Mouse (Mus musculus) Muller cell, postnatal 12 days (primary cell): ENCODE results near the gene Dnase1l1.

Experiments
- DNase-seq: peaks from one replicate; pipeline ENCODE4 v3.0.0-alpha.2; 2015; ENCODE audit errors: inconsistent ontology term

The Dnase1l1 gene

DNA sequence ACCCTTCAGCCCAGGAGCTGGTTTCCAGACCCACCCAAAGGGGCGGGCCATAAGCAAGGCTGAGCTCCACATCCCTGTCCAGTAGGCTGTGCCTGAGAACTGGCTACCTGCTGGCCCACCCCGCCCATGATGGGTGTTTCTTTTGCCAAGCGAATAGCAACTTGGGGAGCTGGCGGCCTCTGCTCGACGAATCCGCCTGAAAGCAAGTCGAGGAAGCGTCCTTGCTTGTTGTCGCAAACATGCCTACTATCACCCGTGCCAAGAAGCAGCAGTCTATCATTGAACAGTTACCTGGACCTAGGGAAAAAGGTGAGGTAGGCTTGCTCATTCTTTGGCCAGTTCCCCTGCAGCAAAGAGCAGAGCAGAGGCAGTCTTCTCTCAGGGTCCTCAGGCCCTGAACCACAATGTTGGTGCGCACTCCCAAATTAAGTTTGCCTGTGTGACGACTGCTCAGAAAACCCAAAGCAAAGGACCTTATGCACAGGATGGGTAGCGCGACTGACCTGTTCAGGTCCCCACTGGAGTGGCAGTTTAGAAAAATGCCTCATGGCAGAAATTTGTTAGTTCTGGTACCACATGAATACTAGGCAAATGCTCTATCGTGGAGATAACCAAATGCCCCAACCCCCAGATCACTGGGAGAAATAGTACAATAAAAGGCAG is at the start of gene Dnase1l1, which contains the start of gene Taz:
Gene Dnase1l1 (minus strand): TSS at position 606 of the 663 bp plus-strand sequence.
Gene Taz (plus strand): TSS at position 181 of the 663 bp plus-strand sequence.
- DNase-seq, result peak; percentile 89

DNA sequence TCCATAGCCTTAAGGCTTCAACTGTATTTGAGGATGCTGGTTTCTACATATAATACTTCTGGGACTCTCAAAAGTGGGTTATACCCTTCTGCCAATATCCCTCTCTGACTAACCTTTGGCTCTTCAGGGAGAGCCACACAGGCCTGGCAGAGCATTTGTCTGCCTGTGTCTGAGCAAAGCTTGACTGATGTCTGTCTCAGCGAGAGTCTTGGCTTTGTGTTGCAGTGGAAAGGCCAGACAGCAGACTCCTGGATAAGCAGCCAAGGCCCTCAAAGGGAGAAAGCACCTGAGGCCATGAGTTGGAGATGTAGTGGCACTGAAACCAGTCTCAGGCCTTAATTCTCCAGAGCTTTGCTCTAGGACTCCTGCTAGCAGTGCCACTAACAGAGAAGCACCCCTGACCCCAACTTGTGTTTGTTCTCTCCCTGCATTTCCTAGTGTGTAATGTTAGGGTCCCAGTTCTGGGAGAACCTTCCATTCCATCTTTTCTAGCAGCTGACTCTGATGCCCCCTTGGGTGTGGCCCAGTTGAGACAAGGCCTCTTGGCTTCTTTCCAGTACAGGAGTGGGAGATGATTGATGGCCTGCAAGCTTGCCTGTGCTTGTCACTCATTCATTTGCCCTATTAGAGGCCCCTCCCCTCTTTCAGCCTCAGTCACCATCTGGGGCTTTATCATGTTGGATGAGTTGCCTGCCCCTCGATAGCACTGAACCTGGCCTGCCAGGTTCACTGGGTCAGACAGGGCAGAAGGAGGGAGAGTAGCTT is 48.2 kb upstream of the Dnase1l1 start:
- no peak for DNase-seq

DNA sequence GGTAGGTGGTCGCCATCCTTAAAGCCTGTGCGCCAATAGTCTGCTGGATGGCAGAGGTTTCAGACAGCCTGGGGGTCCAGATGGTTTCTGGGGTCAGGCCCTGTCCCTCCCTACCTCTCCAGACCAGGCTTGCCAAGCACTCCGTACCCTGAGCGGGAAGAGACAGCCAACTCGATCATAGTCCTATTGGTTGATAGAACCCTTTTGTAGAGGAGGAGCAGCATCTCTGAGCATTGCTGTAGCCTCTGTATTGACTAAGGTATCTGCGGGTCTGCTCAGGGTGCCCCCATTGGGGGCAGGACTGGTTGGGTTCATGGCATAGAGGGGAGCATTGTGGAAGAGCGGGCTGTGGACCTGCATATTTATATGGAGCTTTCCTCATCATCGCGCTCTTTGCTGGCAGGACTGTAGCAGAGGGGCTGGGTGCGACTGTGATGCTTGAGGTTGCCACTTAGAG is 47.1 kb upstream of the Dnase1l1 start:
- DNase-seq, result no peak

DNA sequence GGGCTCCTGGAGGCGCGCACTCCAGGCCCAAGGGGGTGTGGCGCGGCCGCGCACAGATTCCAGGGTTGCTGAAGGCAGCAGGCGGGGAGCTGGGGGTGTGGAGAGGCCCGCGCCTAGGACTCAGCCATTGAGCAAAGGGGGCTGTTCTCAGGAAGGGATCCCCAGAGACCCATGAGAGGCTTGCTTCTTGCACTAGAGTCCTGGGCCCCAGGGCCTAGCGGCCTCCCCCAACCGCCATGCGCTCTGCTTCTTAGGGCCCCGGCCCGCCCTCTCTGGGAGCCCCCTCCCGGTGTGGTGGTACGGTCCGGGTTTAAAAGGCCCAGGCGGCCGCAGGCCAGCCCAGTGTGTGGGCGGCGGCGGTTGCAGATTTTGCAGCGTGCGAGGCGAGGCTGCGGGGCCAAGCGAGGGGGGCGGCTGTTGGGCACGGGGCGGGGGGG is 46.6 kb upstream of the Dnase1l1 start, which contains the start of gene Plxna3:
Gene Plxna3 (plus strand): TSS at position 342 of the 437 bp plus-strand sequence.
- peak; percentile 85 for DNase-seq

DNA sequence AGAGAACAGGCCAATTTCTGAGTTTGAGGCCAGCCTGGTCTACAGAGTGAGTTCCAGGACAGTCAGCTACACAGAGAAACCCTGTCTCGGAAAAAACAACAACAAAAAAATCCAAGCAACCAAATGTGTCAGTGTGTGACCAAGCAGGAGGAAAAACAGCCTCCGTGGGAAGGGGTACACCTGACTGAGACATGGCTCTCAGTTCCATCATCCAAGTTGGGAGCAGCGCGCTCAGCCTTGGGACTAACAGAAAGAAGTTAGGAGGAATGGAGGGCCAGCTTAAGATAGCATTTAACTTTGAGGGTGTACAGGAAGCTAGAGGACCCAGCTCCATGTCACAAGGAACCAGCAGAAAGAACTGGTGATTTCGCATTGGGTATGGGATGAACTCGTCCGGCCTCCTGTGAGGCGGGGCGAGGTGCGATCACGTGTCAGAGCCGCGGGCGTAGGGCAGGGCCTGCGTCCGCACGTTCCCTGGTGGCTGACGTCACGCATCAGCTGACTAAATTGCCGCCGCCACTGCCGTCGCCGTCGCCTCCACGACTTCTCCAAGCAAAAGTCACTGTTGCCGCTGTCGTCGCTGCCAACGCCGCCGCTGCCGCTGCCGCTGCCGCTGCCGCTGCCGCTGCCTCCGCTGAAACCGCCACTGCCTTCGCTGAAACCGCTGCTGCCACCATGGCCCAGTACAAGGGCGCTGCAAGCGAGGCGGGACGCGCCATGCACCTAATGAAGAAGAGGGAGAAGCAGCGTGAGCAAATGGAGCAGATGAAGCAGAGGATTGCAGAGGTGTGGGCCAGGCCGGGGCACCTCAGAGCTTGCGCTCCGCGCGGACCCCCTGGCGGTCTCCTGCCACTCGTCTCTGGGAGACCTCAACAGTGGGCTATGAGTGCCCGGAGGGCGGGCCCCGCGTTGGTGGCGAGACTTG is 30.7 kb upstream of the Dnase1l1 start, which contains the start of gene Fam50a:
Gene Fam50a (plus strand): TSS at position 494 of the 925 bp plus-strand sequence.
- peak; percentile 83 for DNase-seq

DNA sequence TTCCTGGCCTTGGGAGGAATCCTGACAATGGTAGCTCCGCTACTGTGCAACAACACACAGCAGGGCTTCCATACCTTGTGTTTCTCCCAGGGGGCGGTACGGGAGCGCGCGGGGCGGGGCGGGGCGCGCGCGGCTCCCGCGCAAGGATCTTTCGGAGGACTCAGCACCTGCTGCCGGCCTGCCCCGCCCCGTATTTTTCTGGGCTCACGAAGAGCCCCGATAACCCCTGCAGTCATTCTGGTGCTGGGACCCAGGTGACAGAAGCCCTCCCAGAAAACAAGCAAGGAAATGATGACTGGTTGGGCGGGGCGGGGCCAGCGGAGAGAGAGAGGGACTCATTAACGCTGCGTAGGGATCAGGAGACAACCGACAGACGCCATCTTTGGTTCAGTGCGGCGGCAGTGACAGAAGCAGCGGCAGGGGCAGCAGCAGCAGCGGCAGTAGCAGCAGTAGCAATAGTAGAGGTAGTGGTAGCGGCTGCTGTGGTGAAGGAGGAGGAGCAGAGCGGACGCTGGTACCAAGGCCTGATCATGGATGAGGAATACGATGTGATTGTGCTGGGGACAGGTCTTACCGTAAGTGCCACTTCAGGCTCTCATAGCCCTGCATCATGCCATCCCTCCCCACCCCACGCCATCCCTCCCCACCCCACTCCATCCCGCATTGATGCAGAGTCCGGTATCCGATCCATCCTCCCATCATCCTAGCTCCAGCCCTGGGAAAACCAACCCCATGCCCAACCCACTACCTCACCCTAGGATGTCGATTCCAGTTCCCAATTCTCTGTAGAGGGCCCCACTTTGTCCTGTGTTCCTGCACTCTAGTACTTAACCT is 22.9 kb upstream of the Dnase1l1 start, which contains the start of gene Gdi1:
Gene Gdi1 (plus strand): TSS at position 132 of the 834 bp plus-strand sequence.
- DNase-seq, result peak; percentile 92

DNA sequence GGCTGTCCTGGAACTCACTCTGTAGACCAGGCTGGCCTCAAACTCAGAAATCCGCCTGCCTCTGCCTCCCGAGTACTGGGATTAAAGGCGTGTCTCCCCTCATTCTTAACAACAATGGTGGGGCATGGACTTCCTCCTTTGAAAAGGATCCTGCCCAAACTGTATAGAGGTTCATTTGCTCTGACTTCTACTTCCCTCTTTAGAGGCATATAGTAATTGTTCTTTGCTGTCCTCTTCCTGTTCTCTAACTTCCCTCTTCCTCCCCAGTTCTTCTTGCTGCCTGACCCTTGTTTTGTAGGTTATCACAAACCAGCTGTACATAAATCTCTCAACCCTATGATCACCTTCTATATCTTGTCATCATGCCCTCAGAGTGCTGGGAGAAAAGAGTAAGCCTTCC is 17.6 kb upstream of the Dnase1l1 start:
- DNase-seq, result no peak

DNA sequence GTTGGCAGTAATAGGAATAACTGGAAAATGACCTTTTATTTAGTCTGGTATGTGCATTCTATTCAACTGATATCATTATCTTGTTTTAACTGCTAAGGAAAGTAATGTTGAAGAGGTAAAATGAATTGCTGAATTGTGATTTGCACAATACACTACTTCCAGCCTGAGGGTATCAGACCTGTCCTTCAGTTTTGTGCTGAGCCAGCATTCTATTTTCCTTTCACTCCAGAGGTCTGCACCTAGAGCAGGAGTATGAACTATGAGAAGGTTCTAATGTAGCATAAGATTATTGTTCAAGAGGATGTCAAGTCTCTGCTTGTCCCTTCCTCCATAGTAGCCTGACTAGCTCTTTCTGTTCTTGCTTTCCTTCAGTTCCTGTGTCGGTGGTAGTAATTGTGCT is 16.2 kb upstream of the Dnase1l1 start:
- DNase-seq, result no peak

DNA sequence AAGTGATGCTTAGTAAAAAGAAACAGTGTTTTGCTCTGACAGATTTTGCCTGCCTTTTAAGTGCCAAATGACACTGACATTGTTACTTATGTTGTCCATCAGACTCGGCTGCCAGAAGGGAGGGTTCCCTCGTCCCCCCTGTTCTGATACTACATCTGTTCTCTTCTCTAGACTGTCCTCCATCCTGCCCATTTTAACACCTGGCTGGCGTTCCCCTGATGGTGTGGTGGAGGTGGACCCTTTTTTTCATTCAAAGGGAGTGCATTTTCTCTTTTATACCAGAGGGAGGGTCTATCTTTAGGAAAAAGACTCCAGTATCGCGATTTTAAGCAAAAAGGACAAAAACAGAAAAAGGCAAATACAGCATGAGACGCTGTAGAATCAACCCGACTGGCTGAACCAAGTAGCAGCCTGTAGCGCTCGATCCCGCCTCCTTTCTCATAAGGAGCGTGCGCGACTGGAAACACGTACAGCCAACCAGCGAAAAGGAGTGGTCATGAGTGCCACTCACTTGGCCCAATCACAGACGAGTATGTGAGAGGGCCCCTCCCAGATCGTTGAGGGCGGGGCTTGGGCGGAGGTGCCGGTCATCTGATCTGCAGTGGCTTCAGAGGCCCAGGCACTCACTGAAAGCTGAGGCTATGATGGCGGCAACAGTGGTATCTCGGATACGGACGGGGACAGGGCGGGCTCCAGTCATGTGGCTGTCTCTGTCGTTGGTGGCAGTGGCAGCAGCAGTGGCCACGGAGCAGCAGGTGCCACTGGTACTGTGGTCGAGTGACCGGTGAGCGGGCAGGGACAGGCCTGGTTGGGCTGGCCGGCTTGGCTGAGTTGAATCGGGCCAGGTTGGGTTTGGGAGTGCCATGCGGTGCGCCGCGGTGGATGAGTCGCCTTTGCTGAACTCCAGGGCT is 14.7 kb upstream of the Dnase1l1 start, which contains the start of gene Atp6ap1:
Gene Atp6ap1 (plus strand): TSS at position 560 of the 911 bp plus-strand sequence.
- peak; percentile 95 for DNase-seq

DNA sequence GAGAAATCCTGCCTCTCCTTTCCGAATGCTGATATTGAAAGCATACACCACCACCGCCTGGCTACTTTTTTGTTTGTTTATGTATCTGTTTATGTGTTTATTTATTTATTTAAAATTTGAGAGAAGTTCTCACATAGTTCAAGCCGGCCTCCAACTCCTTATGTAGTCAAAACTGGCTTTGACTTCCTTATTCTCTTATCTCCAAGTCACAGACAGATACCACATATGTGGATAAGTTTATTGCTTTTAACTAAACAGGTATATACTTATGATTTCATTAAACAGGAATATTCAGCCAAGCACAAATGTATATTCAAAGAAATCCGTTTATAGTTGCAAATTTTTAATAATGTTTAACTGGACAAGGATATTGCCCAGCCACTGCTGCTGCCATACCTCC is 11.3 kb upstream of the Dnase1l1 start:
- DNase-seq, result no peak

DNA sequence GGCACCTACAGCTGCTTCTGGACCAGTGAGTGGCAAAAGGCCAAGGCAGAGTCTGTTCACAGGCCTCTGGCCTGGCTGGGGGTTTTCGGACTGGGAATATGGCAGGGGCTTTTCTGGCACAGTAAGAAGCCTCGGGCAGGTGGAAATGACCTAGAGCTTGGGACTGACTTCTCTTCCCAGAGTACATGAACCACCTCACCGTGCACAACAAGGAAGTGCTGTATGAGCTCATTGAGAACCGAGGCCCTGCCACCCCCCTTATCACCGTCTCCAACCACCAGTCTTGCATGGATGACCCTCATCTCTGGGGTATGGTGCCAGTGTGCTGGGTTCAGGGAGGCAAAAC is 928 bp upstream of the Dnase1l1 start:
- no peak for DNase-seq

DNA sequence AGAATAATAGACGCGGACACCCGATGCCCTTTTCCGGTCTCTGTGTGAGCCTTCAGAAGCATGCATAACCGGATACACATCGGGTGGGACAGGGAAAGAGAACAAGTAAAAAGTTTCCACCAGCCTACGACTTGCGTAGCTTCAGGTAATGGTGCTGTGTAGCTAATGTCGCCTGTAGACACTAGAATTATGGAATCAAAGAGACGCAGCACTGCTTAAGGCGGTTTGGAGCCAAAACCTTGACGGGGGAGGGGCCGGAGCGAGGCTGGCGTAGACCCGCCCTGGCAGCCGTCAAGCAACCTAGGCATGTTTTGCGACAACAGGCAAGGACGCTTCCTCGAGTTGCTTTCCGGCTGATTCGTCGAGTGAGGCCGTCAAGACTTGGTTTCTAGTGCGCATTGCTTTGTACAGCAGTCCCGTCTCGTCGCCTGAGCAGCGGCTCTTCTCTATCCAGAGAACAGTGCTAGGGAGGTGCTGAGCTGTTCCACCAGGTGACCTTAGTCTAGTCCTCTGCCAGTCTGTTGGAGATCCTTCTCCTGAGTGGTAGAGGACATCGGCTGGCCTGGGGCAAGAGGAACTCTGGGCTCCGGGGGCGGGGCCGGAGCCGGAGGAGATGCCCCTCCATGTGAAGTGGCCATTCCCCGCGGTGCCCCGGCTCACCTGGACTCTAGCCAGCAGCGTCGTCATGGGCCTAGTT is 406 bp upstream of the Dnase1l1 start:
- peak; percentile 87 for DNase-seq

DNA sequence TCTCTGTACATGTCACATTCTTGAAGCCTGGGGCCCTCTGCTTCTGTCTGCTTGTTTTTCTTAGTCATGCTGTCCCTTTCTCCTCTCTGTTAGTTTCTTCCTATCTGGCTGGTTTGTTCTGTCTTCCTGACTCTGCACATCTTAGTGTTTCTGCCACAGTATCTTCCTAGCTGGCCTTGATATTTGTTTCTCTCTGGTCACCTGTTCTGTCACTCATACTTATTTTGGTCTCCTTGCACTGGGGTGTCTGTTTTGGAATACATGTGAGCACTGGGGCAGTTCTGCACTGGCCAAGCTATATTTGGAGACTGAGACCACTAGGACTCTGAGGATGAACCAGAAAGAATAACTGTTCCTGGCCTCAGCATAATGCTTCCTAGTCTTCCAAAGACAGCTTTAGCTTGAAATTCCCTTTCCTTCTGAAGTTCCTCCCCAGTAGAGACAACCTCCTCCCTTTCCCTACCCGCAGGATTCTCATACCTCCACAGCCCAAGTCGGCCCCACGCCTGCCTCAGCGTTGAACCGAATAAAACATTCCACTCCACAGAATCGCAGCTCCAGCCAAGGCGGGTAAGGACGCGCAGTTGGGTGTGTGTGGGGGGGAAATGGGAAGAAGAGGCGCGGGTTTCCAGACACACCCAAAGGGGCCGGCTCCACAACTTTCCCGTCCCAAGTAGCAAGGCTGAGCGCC is 951 bp downstream of the Dnase1l1 start:
- no peak for DNase-seq

DNA sequence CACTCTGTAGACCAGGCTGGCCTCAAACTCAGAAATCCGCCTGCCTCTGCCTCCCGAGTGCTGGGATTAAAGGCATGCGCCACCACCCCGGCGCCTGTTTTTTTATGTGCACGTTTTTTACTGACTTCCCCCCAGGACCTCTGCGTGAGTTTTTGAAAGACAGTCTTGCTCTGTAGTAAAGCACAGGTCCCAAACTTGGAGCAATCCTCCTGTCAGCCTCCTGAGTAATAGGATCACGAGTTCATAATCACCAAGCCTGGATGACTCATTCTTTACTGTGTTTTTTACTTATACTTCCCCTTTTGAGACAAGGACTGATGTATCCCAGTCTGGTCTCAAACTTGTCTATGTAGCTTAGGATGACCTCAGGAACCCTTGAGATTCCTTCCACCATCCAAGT is 4.2 kb downstream of the Dnase1l1 start:
- no peak for DNase-seq

DNA sequence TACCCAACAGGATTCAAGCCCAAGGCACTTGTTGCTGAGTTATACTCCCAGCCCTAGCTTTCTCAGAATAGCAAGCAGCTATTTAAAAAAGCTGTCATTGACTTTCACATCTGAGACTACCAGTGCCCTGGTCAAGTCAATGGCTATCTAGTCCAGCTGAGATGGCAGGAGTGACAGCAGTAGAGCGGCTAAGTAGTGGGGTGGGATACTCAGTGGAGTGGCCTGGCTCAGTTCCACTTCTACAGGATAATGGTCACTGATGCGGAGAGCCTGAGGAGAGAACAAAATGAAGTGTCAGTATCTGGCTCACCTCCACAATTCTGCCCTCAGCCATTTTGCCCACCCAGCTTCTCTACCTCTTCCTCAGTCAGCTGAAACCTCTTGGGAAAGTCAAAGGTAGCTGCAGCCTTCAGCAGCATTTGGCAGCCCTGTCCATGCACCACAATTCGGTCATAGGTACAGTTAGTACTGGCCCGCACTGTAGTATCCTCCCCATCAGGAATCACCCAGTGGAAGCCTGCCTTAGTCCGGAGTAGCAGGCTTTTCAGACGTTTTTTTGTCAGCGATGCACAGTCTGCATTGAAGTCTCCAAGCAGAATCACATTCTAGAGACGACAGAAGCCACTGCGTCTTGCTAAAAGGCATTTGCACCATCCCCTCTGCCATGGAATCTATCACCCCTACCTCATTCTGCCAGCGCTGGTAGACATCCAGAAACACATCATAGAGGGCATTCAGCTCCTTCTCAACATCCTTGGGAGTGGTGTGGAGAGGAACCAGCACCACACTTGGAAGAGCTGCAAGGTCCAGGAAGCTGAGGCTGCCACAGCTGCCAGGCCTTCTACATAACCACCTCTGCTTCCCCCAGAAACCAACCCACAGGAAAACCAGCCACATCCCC is 8.5 kb downstream of the Dnase1l1 start:
- DNase-seq, result no peak

DNA sequence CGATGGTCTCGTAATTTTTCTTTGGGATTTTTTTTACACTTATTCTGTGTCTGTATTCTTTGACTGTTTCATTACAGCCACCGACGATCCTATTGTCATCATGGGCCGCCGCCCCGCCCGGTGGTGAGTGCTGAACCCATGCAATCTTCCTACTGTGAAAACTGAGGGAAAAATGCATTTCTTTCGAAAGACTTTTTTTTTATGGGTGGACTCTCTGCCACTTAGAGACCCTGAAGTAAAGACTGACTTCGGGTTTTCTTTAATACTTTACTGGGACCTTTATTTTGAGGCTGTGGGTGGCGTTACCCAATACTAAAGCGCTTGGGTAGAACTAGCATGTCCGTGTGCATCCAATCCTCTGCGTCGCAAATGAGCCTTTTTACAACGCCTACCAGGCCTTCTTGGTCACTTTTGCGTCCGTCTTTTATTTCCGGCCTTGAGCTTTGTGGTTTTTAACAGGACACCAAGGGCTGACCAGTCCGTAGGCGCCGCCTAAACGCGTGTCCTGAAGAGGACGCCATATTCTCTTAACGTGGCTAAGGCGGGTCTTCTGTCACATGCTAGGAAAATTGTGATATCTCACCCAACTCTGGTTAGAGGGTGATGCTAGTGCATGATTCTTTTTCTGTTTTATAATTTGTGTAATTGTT is 11.1 kb downstream of the Dnase1l1 start:
- peak; percentile 16 for DNase-seq
